Mouse (Mus musculus) olfactory bulb, adult 2 months (tissue): ENCODE measurements around the gene Babam2. TPM values are rescaled to one million over a fixed set of nuclear protein-coding genes. Genes with fewer than 3 reads are reported as not detected.
"Not testable (repeated sequence)": the region's sequence is repeated elsewhere in the genome, so short reads cannot be mapped to it uniquely, and the experiment has no call there.

Source experiments
- H3K27ac ChIP-seq: fragments of 200-500 bp; 2 replicates; pipeline ENCODE4 v1.5.1; 2012; ENCODE audit warnings: low read depth, low read length; ENCODE audit not compliant: insufficient read depth
- H3K4me1 ChIP-seq: fragments of 200-500 bp; 2 replicates; pipeline ENCODE4 v1.6.1; 2012; ENCODE audit warnings: low read length; ENCODE audit not compliant: control insufficient read depth, insufficient read depth
- H3K4me3 ChIP-seq: fragments of 200-500 bp; 2 replicates; pipeline ENCODE4 v1.5.1; 2012; ENCODE audit warnings: mild to moderate bottlenecking, low read depth, low read length, moderate library complexity; ENCODE audit not compliant: insufficient read depth
- CTCF ChIP-seq: fragments of 200-500 bp; IDR thresholded peaks from 2 replicates; pipeline ENCODE4 v1.5.1; 2012; ENCODE audit warnings: low read depth, mild to moderate bottlenecking, low read length, moderate library complexity; ENCODE audit not compliant: insufficient read depth
- POLR2A ChIP-seq: fragments of 200-500 bp; IDR thresholded peaks from 2 replicates; pipeline ENCODE4 v1.6.1; 2012; ENCODE audit warnings: mild to moderate bottlenecking, low read depth, low read length, moderate library complexity; ENCODE audit not compliant: insufficient read depth
- WGBS: fragments of 180-500 bp; shearing (Covaris S2); methylation state at CpG from one replicate; pipeline ENCODE4 v1.1.7; 2018; 5-methylcytosine and 5-hydroxymethylcytosine counted together
- polyA plus RNA-seq: library from polyadenylated mRNA; stranded (reverse); fragments of >200 nt; gene quantifications from 2 replicates; pipeline ENCODE4 v1.2.4, GENCODE M21; 2012; ENCODE audit warnings: low replicate concordance; ENCODE audit not compliant: missing spikeins, insufficient read depth, insufficient read length

Babam2 gene
- polyA plus RNA-seq, 1 experiment = not detected

DNA sequence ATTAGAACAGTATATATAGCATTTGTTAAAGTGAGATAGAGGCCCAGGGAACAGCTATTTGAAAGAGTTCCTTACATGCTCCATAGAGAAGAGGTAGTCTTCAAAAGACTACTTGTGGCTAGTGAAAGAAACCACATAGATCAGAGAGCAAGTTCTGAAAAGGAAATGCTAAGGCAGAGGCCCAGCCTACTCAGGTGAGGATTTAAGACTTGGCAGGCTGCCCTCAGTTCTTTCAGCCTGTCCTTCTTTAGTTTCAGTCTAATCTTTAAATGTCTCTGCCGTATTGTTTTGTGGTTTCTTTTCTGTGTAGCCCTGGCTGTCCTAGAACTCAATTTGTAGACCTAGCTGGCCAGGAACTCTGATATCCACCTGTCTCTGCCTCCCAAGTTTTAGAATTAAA, 134.1 kb downstream of the Babam2 start:
- Histone ChIP-seq H3K4me1 (no peaks in the 10 kb centered on the region), H3K27ac (no peak overlapping the region), H3K4me3 (no peak overlapping the region)
- 76% methylated on average over 1 of the region's 1 CpGs for WGBS
- no peak for TF ChIP-seq CTCF
- no peak for TF ChIP-seq POLR2A

DNA sequence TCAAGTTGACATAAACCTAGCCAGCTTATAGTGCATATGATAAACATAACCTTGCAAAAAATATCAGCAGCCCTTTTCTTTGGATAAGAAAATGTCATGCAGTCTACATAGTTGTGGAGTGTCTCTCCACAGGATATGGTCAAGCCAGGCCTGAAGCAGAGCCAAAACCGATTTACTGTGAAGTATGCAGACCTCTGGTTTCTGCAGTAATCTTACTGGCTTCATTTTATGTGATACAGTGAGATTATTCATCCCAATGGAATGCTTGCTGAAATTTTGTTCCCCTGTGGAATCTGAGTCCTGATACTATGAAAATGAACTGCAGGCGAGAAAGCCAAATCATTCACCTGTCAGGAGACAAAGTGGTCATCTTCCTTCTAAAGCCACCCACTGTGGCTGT, 138.2 kb downstream of the Babam2 start:
- TF ChIP-seq CTCF (no peak), POLR2A (no peak)
- H3K27ac ChIP-seq = no peak overlapping the region
- H3K4me3 ChIP-seq = no peak overlapping the region
- 98% methylated on average over 2 of the region's 2 CpGs for WGBS
- H3K4me1 ChIP-seq = no peaks in the 10 kb centered on the region

DNA sequence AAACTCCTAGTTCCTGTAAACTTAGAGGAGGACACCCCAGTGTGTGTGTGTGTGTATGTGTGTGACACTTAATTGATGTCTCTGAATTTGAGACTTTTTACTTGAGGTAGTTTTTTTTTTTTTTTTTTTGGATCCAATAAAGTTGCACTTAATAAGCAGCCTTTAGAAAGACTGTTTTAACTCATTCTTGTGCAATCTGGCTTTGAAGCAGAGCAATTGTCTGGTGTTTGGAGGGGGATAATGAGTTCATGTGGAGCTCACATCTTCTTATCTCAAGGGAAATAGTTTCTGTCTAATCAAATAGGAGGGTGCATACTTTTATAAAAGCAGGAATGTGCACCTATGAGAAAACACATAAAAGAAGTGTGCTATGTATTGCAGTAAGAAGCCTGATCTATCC, 142.5 kb downstream of the Babam2 start:
- Histone ChIP-seq H3K4me3 (no peak overlapping the region), H3K4me1 (no peaks in the 10 kb centered on the region), H3K27ac (no peak overlapping the region)
- TF ChIP-seq POLR2A (no peak), CTCF (no peak)

DNA sequence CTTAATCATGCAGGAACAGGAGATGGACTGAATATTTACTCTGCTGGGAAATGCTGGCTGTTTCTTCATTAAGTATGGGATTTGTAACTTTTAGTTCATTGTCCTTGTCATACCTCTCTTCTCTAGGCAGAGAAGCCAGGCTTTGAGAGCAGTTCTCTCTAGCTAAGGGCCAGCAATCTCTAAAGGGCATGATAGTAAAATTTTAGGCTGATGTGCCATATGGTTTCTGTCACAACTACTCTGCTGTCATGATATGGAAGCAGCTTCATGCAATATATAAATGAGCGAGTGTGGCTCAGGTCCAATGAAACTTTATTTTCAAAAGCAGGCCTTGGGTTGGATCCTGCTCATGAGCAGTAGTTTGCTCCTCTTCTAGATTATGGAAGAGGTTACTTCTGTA, 142.9 kb downstream of the Babam2 start:
- no peak overlapping the region for H3K4me3 ChIP-seq
- no peak for TF ChIP-seq POLR2A
- TF ChIP-seq CTCF = no peak

DNA sequence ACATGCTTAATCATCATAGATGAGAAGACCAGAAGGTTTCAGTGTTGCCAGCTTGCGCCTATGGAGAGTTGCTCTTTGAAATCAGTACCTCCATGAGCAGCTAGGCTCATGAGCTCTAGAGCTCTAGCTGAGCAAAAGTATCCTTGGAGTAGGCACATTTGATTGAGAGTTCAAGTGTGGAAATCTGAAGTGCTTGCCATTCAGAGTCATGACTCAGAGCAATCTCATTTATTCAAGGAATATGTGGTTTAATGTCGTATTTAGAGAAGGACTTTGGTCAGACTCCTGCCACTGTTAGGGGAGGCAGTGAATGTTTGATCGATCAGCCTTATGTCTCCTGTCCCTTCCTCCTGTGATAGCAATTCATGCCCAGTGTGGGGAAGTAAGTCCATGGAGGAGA, 147.4 kb downstream of the Babam2 start:
- H3K27ac ChIP-seq = no peak overlapping the region
- 94% methylated on average over 3 of the region's 3 CpGs for WGBS
- no peaks in the 10 kb centered on the region for H3K4me1 ChIP-seq
- no peak overlapping the region for H3K4me3 ChIP-seq
- TF ChIP-seq POLR2A = no peak
- TF ChIP-seq CTCF = no peak

More for the DNA sequence above, 142.9 kb downstream of the Babam2 start:
- WGBS = 100% methylated on average over 1 of the region's 1 CpGs
- H3K27ac ChIP-seq = no peak overlapping the region
- H3K4me1 ChIP-seq = no peaks in the 10 kb centered on the region

DNA sequence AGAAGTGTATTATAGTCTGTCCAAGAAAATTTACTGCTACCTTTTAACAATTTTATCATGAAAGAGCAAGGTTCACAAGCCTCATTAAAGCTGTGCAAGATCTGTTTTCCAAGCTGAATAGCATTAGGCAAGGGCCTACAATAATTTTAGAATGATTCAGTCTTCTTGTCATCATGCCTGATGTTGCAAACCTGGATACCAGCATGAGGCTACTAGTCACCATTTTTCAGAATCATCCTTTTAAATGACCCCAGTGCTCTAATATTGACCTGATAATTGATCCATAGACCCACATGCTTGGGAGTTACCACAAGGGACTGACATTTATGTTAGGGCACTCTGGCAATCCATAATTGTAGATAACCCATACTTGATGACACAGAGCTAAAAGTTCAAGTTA, 149.5 kb downstream of the Babam2 start:
- TF ChIP-seq POLR2A (no peak), CTCF (no peak)
- Histone ChIP-seq H3K27ac (no peak overlapping the region), H3K4me3 (no peak overlapping the region), H3K4me1 (no peaks in the 10 kb centered on the region)

DNA sequence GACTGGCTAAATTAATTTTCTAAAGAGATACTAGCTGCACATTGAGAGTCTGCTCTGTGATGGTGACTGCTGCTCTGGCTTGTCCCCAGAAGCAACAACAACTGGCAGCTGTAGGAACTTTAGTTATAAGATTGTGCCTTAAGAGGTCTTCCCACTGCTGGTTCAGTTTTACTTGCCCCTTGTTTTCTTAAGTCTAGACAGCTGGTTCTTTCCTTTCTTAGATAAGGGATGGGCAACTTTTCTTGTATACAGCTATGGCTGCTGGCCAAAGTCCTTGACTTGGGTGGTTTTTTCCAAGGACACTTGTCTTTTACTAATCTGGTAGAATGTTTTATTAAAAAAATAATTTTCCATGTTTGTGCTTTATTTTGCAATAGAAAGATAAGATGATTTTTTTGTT, 151.5 kb downstream of the Babam2 start:
- Histone ChIP-seq H3K4me3 (no peak overlapping the region), H3K4me1 (no peaks in the 10 kb centered on the region), H3K27ac (no peak overlapping the region)
- TF ChIP-seq CTCF (no peak), POLR2A (no peak)

DNA sequence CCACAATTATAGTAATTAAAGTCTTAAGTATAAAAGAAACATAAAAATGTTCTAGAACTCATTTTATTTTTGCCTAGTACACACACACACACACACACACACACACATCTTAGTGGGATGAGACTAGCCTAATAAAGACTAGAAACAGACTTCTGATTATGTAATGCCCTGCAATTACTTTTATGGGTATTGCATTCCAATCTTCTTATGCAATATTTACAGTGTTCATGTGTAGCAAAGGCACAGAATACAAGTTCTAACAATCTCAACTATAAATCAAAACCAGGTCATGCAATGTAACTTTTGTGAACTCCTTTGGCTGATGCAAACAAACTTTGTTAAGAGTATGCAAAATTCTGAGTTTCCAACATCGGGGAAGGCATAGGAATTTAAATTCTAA, 155.3 kb downstream of the Babam2 start:
- 90% methylated on average over 1 of the region's 1 CpGs for WGBS
- H3K4me1 ChIP-seq = no peaks in the 10 kb centered on the region
- no peak overlapping the region for H3K27ac ChIP-seq
- TF ChIP-seq POLR2A = no peak
- no peak for TF ChIP-seq CTCF
- H3K4me3 ChIP-seq = no peak overlapping the region

DNA sequence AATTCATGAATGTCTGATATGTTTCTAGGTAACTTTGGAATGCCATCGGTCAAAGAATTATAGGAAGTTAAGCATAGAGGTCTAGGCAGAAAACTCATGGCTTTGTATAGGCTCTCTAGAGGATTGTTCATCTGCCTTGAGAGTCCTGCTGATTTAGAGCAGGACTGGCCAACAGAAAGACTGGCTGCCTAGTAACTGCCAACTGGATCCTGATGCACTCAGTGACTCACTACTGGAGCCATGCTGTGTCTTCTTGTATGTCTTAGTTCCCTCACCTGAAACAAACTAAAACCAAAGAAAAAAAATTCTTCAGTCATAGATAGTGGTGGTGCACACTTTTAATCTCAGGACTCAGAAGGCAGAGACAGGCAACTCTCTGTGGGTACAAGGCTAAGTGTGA, 156.3 kb downstream of the Babam2 start:
- 96% methylated on average over 1 of the region's 1 CpGs for WGBS
- TF ChIP-seq CTCF (no peak), POLR2A (no peak)
- Histone ChIP-seq H3K4me1 (no peaks in the 10 kb centered on the region), H3K4me3 (no peak overlapping the region), H3K27ac (no peak overlapping the region)

DNA sequence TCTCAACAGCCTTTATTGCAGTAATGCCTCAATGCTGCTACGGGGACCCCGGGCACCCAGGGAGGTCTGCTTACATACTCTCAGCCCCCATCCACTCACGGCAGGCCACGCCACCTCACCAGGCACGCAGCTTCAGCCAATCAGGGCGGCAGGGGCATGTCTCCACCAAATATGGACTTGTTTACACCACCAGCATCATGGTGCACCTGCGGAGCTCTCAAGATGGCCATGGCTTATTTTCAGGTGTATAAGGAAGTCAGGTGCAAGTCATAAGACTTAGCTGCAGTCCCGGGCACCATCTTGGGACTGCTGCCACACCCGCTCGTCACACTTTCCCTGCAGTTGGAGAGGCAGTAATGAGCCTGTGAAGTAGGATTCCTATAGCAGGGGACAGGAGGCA, 161.4 kb downstream of the Babam2 start:
- H3K4me1 ChIP-seq, H3K27ac ChIP-seq, H3K4me3 ChIP-seq: not testable (repeated sequence)
- 91% methylated on average over 10 of the region's 10 CpGs for WGBS
